Mouse (Mus musculus): ENCODE data around the gene Kcnk4. TPM values are rescaled to one million over a fixed set of nuclear protein-coding genes. Genes with fewer than 3 reads are reported as not detected.

Gene Kcnk4
- polyA plus RNA-seq, 1 experiment from 2014 or later = 0.95 TPM

DNA sequence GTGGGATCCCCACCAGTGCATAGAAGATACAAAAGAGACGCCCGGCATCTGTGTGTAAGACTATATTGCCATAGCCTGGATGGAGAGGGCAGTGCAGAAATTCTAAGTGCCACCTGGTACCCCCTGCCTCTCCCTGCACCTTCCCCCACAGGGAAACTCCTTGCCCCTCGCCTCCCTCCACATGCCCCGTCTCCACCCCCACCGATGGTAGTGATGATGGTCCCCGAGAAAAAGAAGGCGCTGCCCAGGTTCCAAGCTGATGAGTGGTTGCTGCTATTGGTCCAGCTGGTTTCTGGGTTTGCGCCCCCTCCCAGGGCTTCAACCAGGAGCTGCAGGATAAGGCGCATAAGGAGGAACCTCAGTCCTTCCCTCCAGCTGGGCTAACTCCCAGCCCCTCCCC, 6.2 kb downstream of the Kcnk4 start:
- Histone ChIP-seq H3K4me3 (ENCODE audit: low read length) (no peak overlapping the region), H3K4me2 (ENCODE audit: low read depth, low read length) (no peak overlapping the region), H3K4me1 (ENCODE audit: control insufficient read depth, insufficient read depth, low read length) (peaks cover 6% of the 10 kb centered on the region; the same call in 1 of the 2 replicates), H3K36me3 (ENCODE audit: control insufficient read depth, insufficient read depth) (no peaks in the 10 kb centered on the region), H3K9ac (ENCODE audit: low read length) (no peak overlapping the region), H3K27me3 (ENCODE audit: control insufficient read depth, insufficient read depth, low read length) (peaks cover 59% of the 10 kb centered on the region), H3K27ac (ENCODE audit: low read length) (no peak overlapping the region), H3K9me3 (replicated peaks; ENCODE audit: control insufficient read depth, low read length) (no peaks in the 10 kb centered on the region)
- 22% methylated on average over 9 of the region's 9 CpGs for WGBS
- no peak for ATAC-seq (replicated peaks; ENCODE audit: extremely low read depth, insufficient read depth, low FRiP score)

DNA sequence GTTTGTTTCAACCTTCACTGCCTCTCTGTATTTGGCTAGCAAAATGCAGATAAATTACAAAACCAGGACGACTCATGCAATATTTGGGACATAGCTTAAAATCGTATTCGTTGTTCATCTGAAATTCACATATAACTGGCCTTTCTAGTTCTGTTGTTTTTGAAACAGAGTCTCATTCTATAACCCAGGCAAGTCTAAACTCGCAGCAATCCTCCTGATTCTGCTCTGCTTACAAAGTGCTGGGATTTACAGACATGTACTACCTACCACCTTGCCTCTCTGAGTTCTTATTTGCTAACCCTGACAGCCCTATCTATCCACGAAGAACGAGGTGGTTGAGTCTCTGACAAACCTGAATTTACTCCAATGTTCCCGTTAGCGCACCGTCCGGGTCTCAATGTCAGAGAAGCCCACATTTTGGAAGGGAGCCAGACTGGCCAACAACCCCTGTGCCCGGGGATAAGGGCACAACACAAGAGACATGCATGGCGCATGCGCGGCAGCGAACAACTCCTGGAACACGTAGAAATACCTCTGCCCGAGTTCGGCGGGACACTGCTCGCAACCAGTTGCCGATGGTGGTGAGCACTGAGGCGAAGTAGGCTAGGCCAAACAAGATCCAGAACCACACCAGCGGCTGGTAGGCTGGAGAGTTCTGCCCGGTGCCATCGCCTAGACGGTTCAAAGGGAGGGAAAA, 7.6 kb downstream of the Kcnk4 start:
- no peak for ATAC-seq (replicated peaks; ENCODE audit: extremely low read depth, insufficient read depth, low FRiP score)

DNA sequence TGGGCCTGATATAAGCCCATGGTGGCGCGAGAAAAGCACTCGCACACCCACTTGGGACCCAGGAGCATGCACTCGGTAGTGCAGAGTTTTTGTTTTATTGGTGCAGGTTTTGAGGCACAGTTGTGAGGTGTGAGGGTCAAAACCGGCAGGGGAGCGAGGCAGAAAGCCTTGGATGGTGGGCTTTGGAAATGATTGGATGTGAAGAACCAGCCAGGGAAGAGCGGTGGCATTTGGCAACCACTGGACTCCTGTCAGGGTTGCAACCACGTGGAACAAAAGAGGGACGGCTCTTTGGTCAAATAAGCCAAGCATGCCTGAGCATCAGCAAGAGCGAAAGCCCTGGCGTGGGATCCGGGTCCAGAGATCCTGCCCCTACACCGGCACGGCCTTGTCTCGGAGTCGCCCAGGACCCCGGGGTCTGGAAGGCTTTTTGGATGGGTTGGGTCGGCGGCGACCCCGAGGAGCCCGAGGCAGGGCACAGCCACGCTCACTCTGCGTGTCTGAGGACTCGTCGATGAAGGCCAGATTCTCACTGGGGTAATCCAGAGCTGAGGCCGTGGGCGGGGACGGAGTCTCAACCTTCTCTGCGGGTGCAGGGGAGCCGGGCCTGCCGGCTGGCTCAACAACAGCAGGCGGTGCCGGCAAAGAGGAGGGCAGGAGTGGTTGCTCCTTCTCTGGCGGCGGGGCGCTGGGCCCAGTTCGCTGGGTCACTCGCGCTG, 8.5 kb downstream of the Kcnk4 start:
- H3K9ac ChIP-seq (ENCODE audit: low read length) = no peak overlapping the region
- H3K9me3 ChIP-seq (replicated peaks; ENCODE audit: control insufficient read depth, low read length) = no peaks in the 10 kb centered on the region
- no peak for ATAC-seq (replicated peaks; ENCODE audit: extremely low read depth, insufficient read depth, low FRiP score)
- peak overlapping the region; percentile 5; the same call in 1 of the 2 replicates for H3K4me3 ChIP-seq (ENCODE audit: low read length)
- H3K36me3 ChIP-seq (ENCODE audit: control insufficient read depth, insufficient read depth) = no peaks in the 10 kb centered on the region
- WGBS = 19% methylated on average over 40 of the region's 40 CpGs
- H3K27ac ChIP-seq (ENCODE audit: low read length) = no peak overlapping the region
- peaks cover 15% of the 10 kb centered on the region for H3K4me1 ChIP-seq (ENCODE audit: control insufficient read depth, insufficient read depth, low read length)
- peak overlapping the region; percentile 39; the same call in 1 of the 2 replicates for H3K4me2 ChIP-seq (ENCODE audit: low read depth, low read length)
- H3K27me3 ChIP-seq (ENCODE audit: control insufficient read depth, insufficient read depth, low read length) = peaks cover 38% of the 10 kb centered on the region

More for the DNA sequence above, 7.6 kb downstream of the Kcnk4 start:
- Histone ChIP-seq H3K9me3 (replicated peaks; ENCODE audit: control insufficient read depth, low read length) (no peaks in the 10 kb centered on the region), H3K36me3 (ENCODE audit: control insufficient read depth, insufficient read depth) (no peaks in the 10 kb centered on the region), H3K4me1 (ENCODE audit: control insufficient read depth, insufficient read depth, low read length) (peaks cover 14% of the 10 kb centered on the region), H3K27ac (ENCODE audit: low read length) (no peak overlapping the region), H3K4me3 (ENCODE audit: low read length) (peak overlapping the region; percentile 25), H3K27me3 (ENCODE audit: control insufficient read depth, insufficient read depth, low read length) (peaks cover 45% of the 10 kb centered on the region), H3K9ac (ENCODE audit: low read length) (peak overlapping the region; percentile 21), H3K4me2 (ENCODE audit: low read depth, low read length) (peak overlapping the region; percentile 52)
- 18% methylated on average over 26 of the region's 26 CpGs for WGBS

DNA sequence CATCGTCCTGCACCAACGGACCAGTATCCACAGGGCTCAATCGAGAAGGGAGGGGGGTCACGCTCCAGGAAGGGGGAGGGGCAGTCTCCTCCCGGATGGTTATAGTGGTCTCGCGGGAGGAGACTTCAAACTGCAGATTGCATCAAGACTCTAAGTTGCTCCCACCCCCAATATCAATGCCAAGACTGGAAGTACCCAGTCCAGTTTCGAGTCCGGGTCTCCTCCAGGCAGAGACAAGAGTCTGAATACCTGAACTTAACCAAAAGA, 9.1 kb downstream of the Kcnk4 start, which contains the start of gene Catsperz:
TSS of gene Catsperz (minus strand) at position 74 of the 267 bp plus-strand sequence.
- 5% methylated on average over 9 of the region's 9 CpGs for WGBS
- H3K9ac ChIP-seq (ENCODE audit: low read length) = peak within 1 kb of the TSS; percentile 47

DNA sequence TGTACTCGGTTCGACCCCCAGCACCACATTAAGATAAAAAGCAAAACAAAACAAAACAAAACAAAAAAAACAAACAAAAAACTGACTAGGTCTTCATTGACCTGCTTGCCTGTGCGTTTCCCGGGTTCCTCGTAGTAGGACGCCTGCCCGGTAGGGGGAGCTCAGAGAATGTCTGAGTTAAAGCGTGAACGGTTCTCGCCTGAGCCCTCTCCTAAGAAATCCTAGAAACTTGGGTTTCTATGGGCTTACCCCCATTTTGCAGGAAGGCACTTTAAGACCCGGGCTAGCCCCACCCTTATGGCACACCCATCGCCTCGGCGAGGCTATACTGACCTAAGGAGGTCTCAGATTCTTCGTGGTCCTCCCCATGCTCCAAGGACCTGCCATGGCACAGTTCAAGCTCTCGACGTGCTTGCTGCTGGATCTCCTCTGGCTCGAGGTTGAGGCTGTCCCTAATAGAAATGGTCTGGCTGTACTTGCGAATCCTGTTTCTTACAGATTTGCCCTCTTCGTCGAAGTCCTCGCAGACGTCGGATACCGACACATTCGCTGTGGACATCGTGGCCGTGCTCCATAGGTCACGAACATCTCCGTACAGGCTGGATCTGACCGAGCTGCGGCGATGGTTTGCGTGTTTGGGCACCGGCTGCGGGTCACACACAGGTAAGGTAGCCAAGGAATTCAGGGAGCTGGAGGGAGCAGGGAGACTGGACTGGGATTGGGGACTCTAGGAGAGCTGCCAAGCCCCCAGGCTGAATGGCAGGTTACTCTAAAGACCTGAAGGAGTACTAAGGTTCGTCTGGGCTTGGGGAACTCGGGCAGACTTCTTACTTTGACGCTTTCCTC, 9.6 kb downstream of the Kcnk4 start:
- Histone ChIP-seq H3K27ac (ENCODE audit: low read length) (no peak overlapping the region), H3K27me3 (ENCODE audit: control insufficient read depth, insufficient read depth, low read length) (peaks cover 35% of the 10 kb centered on the region), H3K9me3 (replicated peaks; ENCODE audit: control insufficient read depth, low read length) (no peaks in the 10 kb centered on the region), H3K4me2 (ENCODE audit: low read depth, low read length) (peak overlapping the region; percentile 39), H3K4me3 (ENCODE audit: low read length) (peak overlapping the region; percentile 23), H3K4me1 (ENCODE audit: control insufficient read depth, insufficient read depth, low read length) (peaks cover 26% of the 10 kb centered on the region), H3K36me3 (ENCODE audit: control insufficient read depth, insufficient read depth) (no peaks in the 10 kb centered on the region), H3K9ac (ENCODE audit: low read length) (peak overlapping the region; percentile 47)
- no peak for ATAC-seq (replicated peaks; ENCODE audit: extremely low read depth, insufficient read depth, low FRiP score)
- WGBS = 6% methylated on average over 39 of the region's 39 CpGs

More for the DNA sequence above, 9.1 kb downstream of the Kcnk4 start, which contains the start of gene Catsperz:
- H3K27me3 ChIP-seq (ENCODE audit: control insufficient read depth, insufficient read depth, low read length) = peaks cover 38% of the 10 kb centered on the region
- peak within 1 kb of the TSS; percentile 39 for H3K4me2 ChIP-seq (ENCODE audit: low read depth, low read length)
- no peak for ATAC-seq (replicated peaks; ENCODE audit: extremely low read depth, insufficient read depth, low FRiP score)
- H3K27ac ChIP-seq (ENCODE audit: low read length) = no peak within 1 kb of the TSS
- peak within 1 kb of the TSS; percentile 23 for H3K4me3 ChIP-seq (ENCODE audit: low read length)
- H3K4me1 ChIP-seq (ENCODE audit: control insufficient read depth, insufficient read depth, low read length) = peaks cover 20% of the 10 kb centered on the region
- no peaks in the 10 kb centered on the region for H3K9me3 ChIP-seq (replicated peaks; ENCODE audit: control insufficient read depth, low read length)
- H3K36me3 ChIP-seq (ENCODE audit: control insufficient read depth, insufficient read depth) = no peaks in the 10 kb centered on the region

DNA sequence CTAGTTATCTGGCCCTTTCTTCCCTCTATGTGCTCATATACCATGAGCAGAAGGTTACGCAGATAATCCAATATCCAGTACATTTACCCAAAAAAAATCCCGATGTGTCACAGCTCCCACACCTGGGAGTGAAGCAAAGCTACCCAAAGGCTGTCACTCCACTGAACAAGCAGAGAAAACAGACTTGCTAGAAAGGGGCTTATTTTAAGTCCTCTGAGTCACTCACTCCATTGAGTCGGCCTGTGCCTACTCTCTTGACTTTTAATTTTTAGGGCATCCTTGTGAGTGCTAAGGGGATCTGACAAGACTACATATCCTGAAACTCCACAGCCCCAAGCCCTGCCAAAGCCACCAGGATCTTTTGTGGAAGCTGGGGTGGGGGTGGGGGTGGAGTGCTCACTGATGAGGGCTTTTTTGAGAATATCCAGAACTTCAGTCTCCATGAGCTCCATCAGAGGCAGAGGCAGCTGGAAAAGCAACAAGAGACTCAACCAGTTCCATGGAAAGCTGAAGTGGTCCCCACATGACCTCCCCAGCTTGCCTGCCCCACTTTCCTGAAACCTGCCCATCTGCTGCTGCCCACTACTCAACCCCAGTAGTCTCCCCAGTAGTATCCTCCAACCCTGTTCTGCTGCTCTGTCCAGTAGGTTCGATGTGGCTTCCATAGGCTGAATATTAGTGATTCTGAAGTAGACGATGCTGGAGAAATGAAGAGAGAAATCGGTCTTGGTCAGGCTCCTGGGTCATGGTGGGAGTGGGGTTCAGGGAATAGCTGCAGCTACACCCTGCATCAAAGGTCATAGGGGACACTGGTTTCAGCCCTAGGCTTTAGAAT, 11.2 kb downstream of the Kcnk4 start:
- H3K9me3 ChIP-seq (replicated peaks; ENCODE audit: control insufficient read depth, low read length) = no peaks in the 10 kb centered on the region
- ATAC-seq (replicated peaks; ENCODE audit: extremely low read depth, insufficient read depth, low FRiP score) = no peak
- H3K36me3 ChIP-seq (ENCODE audit: control insufficient read depth, insufficient read depth) = peaks cover 8% of the 10 kb centered on the region; the same call in 1 of the 2 replicates
- 66% methylated on average over 6 of the region's 6 CpGs for WGBS
- peaks cover 33% of the 10 kb centered on the region for H3K4me1 ChIP-seq (ENCODE audit: control insufficient read depth, insufficient read depth, low read length)
- peak overlapping the region; percentile 75 for H3K9ac ChIP-seq (ENCODE audit: low read length)
- H3K4me2 ChIP-seq (ENCODE audit: low read depth, low read length) = peak overlapping the region; percentile 84
- H3K4me3 ChIP-seq (ENCODE audit: low read length) = peak overlapping the region; percentile 63
- H3K27ac ChIP-seq (ENCODE audit: low read length) = peak overlapping the region; percentile 91
- peaks cover 30% of the 10 kb centered on the region for H3K27me3 ChIP-seq (ENCODE audit: control insufficient read depth, insufficient read depth, low read length)

DNA sequence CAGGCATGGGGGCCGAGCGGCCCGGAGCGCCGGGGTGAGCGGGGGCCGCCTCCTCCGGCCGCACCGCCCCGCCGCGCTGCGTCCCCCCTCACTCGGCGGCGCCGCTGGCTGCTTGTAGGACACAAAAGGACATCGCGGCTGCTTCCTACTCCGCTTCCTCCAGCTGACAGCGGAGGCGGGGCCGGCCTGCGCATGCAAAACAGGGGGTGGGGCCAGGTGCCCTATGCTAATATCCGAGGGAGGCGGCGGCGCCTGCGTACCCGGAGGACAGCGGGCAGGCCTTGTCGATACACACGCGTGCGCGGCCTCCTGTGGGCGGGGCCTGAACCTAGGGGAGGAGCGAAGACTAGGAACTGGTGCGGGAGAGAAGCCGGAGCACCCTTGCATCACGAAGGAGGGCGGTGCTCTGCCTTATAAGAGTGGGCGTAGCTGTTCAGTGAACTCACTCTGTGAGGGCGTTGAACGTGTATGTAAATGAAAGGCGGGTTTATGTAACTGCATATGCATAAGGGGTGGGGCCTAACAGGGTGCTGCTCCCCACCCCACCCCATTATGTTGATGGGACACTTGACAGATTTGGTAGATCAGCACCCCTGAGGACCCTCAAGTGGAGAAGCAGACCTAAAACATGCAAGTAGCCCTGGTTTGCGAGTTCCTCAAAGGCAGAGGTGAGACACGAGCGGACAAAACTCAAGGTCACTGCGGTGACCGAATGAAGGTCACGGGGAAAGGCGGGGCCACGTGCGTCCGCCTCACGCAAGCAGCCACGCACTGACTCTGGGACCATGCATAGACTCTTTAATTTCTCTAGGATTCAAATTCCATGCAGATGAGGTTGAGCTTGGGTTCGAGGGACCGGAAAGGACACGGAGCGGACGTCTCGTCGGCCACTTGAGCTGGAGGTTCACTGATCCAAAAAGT, 12.4 kb downstream of the Kcnk4 start, which contains the start of gene Esrra:
TSS of gene Esrra (minus strand) at position 167 of the 921 bp plus-strand sequence.
- H3K4me1 ChIP-seq (ENCODE audit: control insufficient read depth, insufficient read depth, low read length) = peaks cover 33% of the 10 kb centered on the region
- no peaks in the 10 kb centered on the region for H3K9me3 ChIP-seq (replicated peaks; ENCODE audit: control insufficient read depth, low read length)
- peak within 1 kb of the TSS; percentile 63 for H3K4me3 ChIP-seq (ENCODE audit: low read length)
- peak within 1 kb of the TSS; percentile 86 for H3K4me2 ChIP-seq (ENCODE audit: low read depth, low read length)
- H3K27me3 ChIP-seq (ENCODE audit: control insufficient read depth, insufficient read depth, low read length) = peaks cover 19% of the 10 kb centered on the region
- WGBS = under 1% methylated on average over 66 of the region's 66 CpGs
- H3K9ac ChIP-seq (ENCODE audit: low read length) = peak within 1 kb of the TSS; percentile 94
- ATAC-seq (replicated peaks; ENCODE audit: extremely low read depth, insufficient read depth, low FRiP score) = peak; percentile 93
- peak within 1 kb of the TSS; percentile 96 for H3K27ac ChIP-seq (ENCODE audit: low read length)
- peaks cover 9% of the 10 kb centered on the region; the same call in 1 of the 2 replicates for H3K36me3 ChIP-seq (ENCODE audit: control insufficient read depth, insufficient read depth)

All from heart, embryonic 16.5 days (tissue).